Mouse (Mus musculus) hindbrain, embryonic 13.5 days (tissue): ENCODE results near the gene Ube2s. TPM values are rescaled to one million over a fixed set of nuclear protein-coding genes. Genes with fewer than 3 reads are reported as not detected.
"Not testable (repeated sequence)": the region's sequence is repeated elsewhere in the genome, so short reads cannot be mapped to it uniquely, and the experiment has no call there.

Experiments
- ATAC-seq: fragments of 200-750 bp; cut with Nextera tagmentation; 2 replicates; pipeline ENCODE4 v1.8.0; 2017; ENCODE audit warnings: moderate TSS enrichment; ENCODE audit not compliant: low FRiP score
- H3K27ac ChIP-seq: fragments of 300-500 bp; sonication (generic); 2 replicates; pipeline ENCODE4 v1.5.1; 2015; ENCODE audit warnings: inconsistent platforms, mild to moderate bottlenecking, moderate library complexity
- H3K27me3 ChIP-seq: fragments of 300-500 bp; sonication (generic); 2 replicates; pipeline ENCODE4 v1.6.1; 2015; ENCODE audit warnings: mild to moderate bottlenecking, inconsistent platforms
- H3K36me3 ChIP-seq: fragments of 300-500 bp; sonication (generic); 2 replicates; pipeline ENCODE4 v1.6.1; 2015; ENCODE audit warnings: mild to moderate bottlenecking, inconsistent platforms
- H3K4me1 ChIP-seq: fragments of 300-500 bp; sonication (generic); replicated peaks from 2 replicates; pipeline ENCODE4 v1.6.1; 2015; ENCODE audit warnings: inconsistent platforms
- H3K4me2 ChIP-seq: fragments of 300-500 bp; sonication (generic); 2 replicates; pipeline ENCODE4 v1.6.1; 2015; ENCODE audit warnings: inconsistent platforms, mild to moderate bottlenecking, moderate library complexity
- H3K4me3 ChIP-seq: fragments of 300-500 bp; sonication (generic); 2 replicates; pipeline ENCODE4 v1.5.1; 2015; ENCODE audit warnings: mild to moderate bottlenecking, inconsistent platforms
- H3K9ac ChIP-seq: fragments of 300-500 bp; sonication (generic); 2 replicates; pipeline ENCODE4 v1.6.1; 2015; ENCODE audit warnings: mild to moderate bottlenecking, inconsistent platforms
- H3K9me3 ChIP-seq: fragments of 300-500 bp; sonication (generic); 2 replicates; pipeline ENCODE4 v1.6.1; 2016; ENCODE audit warnings: inconsistent platforms
- WGBS: fragments of 180-500 bp; shearing (Covaris S2); methylation state at CpG from one replicate; pipeline ENCODE4 v1.1.7; 2015; 5-methylcytosine and 5-hydroxymethylcytosine counted together
- polyA plus RNA-seq: library from polyadenylated mRNA; unstranded; fragments of >200 nt; fragmentation: Nextera tagmentation; extraction: Ambion mirVana; gene quantifications from 2 replicates; pipeline ENCODE4 v1.2.1, GENCODE M21; 2015

The Ube2s gene
- polyA plus RNA-seq, 1 experiment from 2014 or later, result 252 TPM

DNA sequence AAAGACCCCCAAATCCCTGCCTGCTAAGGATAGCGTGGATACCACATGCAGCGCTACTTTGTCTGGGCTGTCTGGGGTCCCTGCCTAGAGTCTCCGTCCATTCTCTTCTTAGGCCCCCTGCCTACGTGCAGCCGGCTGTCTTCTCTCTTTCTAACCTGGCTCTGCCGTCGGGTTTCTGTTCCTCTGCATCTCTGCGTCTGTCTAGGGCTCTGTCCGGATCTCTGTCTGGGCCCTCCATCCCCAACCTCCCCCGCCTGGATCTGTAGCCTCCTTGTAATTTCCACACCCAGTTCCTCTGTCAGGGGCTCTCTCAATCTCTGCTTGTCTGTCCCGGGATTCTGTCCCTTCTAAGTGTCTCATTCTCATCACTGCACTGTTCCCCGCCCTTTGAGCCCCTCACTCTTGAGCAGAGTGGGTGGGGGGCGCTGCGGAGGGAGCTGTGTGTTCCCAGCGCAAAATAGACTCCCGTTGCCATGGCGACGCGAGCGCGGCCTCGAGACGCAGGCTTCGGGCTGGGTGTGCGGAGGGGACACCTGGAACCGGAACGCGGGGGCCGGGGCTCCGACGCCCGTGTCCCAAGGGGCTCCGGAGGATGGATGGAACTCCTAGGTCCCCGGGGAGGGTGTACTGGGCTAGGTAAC lies 31.3 kb upstream of the Ube2s start:
- peaks cover 42% of the 10 kb centered on the region for H3K4me1 ChIP-seq
- H3K27ac ChIP-seq, result peak overlapping the region; percentile 91
- peak; percentile 64 for ATAC-seq
- H3K9me3 ChIP-seq, result no peaks in the 10 kb centered on the region
- peak overlapping the region; percentile 80 for H3K9ac ChIP-seq
- 1% methylated on average over 34 of the region's 34 CpGs for WGBS
- H3K4me2 ChIP-seq, result peak overlapping the region; percentile 81
- no peaks in the 10 kb centered on the region for H3K36me3 ChIP-seq
- H3K4me3 ChIP-seq, result peak overlapping the region; percentile 63
- peaks cover 15% of the 10 kb centered on the region for H3K27me3 ChIP-seq

- Histone ChIP-seq H3K27ac (peak overlapping the region; percentile 91), H3K36me3 (no peaks in the 10 kb centered on the region), H3K9me3 (no peaks in the 10 kb centered on the region), H3K4me1 (peaks cover 46% of the 10 kb centered on the region), H3K4me3 (peak overlapping the region; percentile 63), H3K9ac (peak overlapping the region; percentile 80), H3K27me3 (peaks cover 20% of the 10 kb centered on the region), H3K4me2 (peak overlapping the region; percentile 81)
- under 1% methylated on average over 16 of the region's 16 CpGs for WGBS
- ATAC-seq, result peak; percentile 62
Observed at GRCm38 (mm10) chr7:4842634-4843131, 30.3 kb upstream of the Ube2s start.

DNA sequence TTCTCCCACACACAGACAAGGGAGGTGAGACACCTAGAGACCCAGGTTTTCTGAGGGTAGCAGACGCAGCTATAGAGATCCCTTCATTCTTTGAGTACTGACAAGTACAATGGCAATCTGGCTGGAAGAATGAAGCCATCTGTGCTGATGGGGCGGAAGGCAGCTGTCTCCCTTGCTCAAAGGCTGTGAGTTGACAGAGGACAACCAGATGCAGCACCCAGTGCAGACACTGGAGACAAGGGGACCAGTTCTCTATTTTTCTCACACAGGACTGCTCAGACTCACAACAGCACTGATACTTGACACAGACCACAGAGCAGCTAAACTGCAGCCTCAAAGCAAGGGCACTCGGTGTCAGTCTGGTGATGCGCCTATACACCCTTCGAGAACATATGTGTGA lies 29.7 kb upstream of the Ube2s start:
- peak overlapping the region; percentile 80 for H3K9ac ChIP-seq
- WGBS, result 41% methylated on average over 5 of the region's 5 CpGs
- H3K27me3 ChIP-seq, result peaks cover 21% of the 10 kb centered on the region
- H3K36me3 ChIP-seq, result no peaks in the 10 kb centered on the region
- peak overlapping the region; percentile 63 for H3K4me3 ChIP-seq
- H3K4me2 ChIP-seq, result peak overlapping the region; percentile 81
- peaks cover 51% of the 10 kb centered on the region for H3K4me1 ChIP-seq
- H3K9me3 ChIP-seq, result no peaks in the 10 kb centered on the region
- ATAC-seq, result peak; percentile 0; the same call in 1 of the 2 replicates
- H3K27ac ChIP-seq, result peak overlapping the region; percentile 91

GRCm38 (mm10) chr7:4837639-4838038 lies 25.2 kb upstream of the Ube2s start:
- H3K9ac ChIP-seq, result peak overlapping the region; percentile 43
- no peaks in the 10 kb centered on the region for H3K9me3 ChIP-seq
- no peak overlapping the region for H3K4me2 ChIP-seq
- no peak for ATAC-seq
- H3K27ac ChIP-seq, result no peak overlapping the region
- H3K4me1 ChIP-seq, result peaks cover 38% of the 10 kb centered on the region
- no peak overlapping the region for H3K4me3 ChIP-seq
- peaks cover 10% of the 10 kb centered on the region; the same call in 1 of the 2 replicates for H3K36me3 ChIP-seq
- WGBS, result 17% methylated on average over 1 of the region's 1 CpGs
- H3K27me3 ChIP-seq, result peaks cover 46% of the 10 kb centered on the region

- Histone ChIP-seq H3K9ac (peak overlapping the region; percentile 85), H3K9me3 (no peaks in the 10 kb centered on the region), H3K27ac (peak overlapping the region; percentile 94), H3K4me3 (peak overlapping the region; percentile 62), H3K36me3 (peaks cover 21% of the 10 kb centered on the region), H3K4me1 (peaks cover 26% of the 10 kb centered on the region), H3K4me2 (peak overlapping the region; percentile 82), H3K27me3 (peaks cover 50% of the 10 kb centered on the region)
- peak; percentile 90 for ATAC-seq
- WGBS, result under 1% methylated on average over 51 of the region's 51 CpGs
Observed at GRCm38 (mm10) chr7:4836351-4836792, 24.0 kb upstream of the Ube2s start.

- peak overlapping the region; percentile 94 for H3K27ac ChIP-seq
- ATAC-seq, result no peak; the same call in 1 of the 2 replicates
- 5% methylated on average over 33 of the region's 34 CpGs for WGBS
- H3K9ac ChIP-seq, result peak overlapping the region; percentile 85
- peak overlapping the region; percentile 62 for H3K4me3 ChIP-seq
- peaks cover 55% of the 10 kb centered on the region for H3K27me3 ChIP-seq
- H3K36me3 ChIP-seq, result peaks cover 22% of the 10 kb centered on the region
- peaks cover 24% of the 10 kb centered on the region for H3K4me1 ChIP-seq
- H3K4me2 ChIP-seq, result peak overlapping the region; percentile 82
- H3K9me3 ChIP-seq, result no peaks in the 10 kb centered on the region
Observed at GRCm38 (mm10) chr7:4835631-4836327, 23.4 kb upstream of the Ube2s start.

- WGBS, result 8% methylated on average over 12 of the region's 12 CpGs
- Histone ChIP-seq H3K4me1 (peaks cover 8% of the 10 kb centered on the region), H3K4me2 (no peak overlapping the region), H3K9me3 (no peaks in the 10 kb centered on the region), H3K4me3 (no peak overlapping the region), H3K27ac (no peak overlapping the region), H3K36me3 (peaks cover 54% of the 10 kb centered on the region), H3K9ac (0 out of 2 replicates have a peak overlapping the region, but pooled peaks have one; percentile 35), H3K27me3 (peaks cover 57% of the 10 kb centered on the region)
- no peak for ATAC-seq
Observed at GRCm38 (mm10) chr7:4830476-4830875, 18.1 kb upstream of the Ube2s start.

- H3K27ac ChIP-seq, result no peak overlapping the region
- peaks cover 32% of the 10 kb centered on the region for H3K36me3 ChIP-seq
- no peak overlapping the region for H3K9ac ChIP-seq
- no peak overlapping the region for H3K4me2 ChIP-seq
- H3K27me3 ChIP-seq, result peaks cover 19% of the 10 kb centered on the region
- H3K9me3 ChIP-seq, result no peaks in the 10 kb centered on the region
- no peak overlapping the region for H3K4me3 ChIP-seq
- no peaks in the 10 kb centered on the region for H3K4me1 ChIP-seq
- WGBS, result 47% methylated on average over 4 of the region's 4 CpGs
- ATAC-seq, result no peak
Observed at GRCm38 (mm10) chr7:4825365-4825764, 13.0 kb upstream of the Ube2s start.

DNA sequence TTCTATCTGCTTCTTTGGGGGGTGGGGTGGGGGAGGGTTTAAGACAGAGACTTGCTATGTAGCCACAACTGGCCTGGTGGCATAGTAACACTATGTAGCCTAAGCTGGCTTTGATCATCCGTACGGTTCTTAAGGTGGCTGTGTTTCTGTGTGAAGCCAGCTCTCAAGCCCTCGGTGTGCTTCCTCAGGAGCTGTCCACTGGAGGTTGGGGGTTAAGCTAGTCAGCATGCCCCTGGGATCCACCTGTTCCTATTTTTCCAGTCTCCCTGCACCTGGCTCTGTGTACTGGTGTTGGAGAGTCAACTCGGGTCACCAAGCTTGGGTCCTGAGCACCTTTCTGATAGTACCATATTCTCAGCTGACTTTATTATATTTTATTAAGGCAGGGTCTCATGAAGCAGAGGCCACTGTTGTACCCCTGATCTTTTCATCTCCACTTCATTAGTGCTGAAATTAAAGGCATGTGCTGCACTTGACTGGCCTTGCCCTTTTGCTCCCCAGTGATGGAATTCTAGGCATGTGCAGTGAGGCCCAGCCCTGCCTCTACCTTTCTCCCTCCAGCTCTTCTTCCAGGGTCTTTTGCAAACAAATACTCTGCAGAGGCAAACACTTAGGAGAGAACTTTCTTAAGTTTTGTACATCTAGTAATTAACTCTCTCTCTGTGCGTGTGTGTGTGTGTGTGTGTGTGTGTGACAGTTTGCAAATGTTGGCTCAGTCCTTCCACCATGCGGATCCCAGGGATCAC lies 9.9 kb upstream of the Ube2s start:
- ATAC-seq, result no peak
- no peak overlapping the region for H3K9ac ChIP-seq
- H3K4me2 ChIP-seq, result no peak overlapping the region
- WGBS, result 68% methylated on average over 6 of the region's 6 CpGs
- 0 out of 2 replicates have a peak, but pooled peaks cover 3% of the 10 kb centered on the region for H3K36me3 ChIP-seq
- H3K4me3 ChIP-seq, result no peak overlapping the region
- H3K9me3 ChIP-seq, result no peaks in the 10 kb centered on the region
- H3K27me3 ChIP-seq, result 0 out of 2 replicates have a peak, but pooled peaks cover 3% of the 10 kb centered on the region
- no peak overlapping the region for H3K27ac ChIP-seq
- no peaks in the 10 kb centered on the region for H3K4me1 ChIP-seq

DNA sequence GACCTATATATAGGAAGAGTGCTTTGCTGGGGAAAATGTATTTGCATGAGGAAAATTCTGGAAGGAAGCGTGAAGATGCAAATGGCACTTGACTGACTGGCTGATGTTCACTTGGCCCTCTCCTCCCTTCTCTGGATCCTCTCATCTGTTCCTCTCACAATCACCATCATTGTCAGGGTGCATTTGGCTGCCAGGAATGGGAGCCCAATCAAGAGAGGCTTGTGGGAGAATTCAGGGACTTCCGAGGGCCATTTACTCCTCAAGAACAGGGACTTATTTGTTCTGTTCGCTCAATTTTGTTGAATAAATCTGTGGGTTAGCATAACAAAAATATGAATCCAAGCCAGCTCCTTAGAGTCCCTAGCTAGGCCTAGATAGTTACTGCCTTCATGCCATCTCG lies 9.3 kb upstream of the Ube2s start:
- WGBS, result 87% methylated on average over 4 of the region's 4 CpGs
- H3K4me2 ChIP-seq, result no peak overlapping the region
- ATAC-seq, result no peak

GRCm38 (mm10) chr7:4820925-4821324 lies 8.5 kb upstream of the Ube2s start:
- H3K9me3 ChIP-seq, H3K4me1 ChIP-seq, H3K27me3 ChIP-seq, ATAC-seq, H3K27ac ChIP-seq, H3K36me3 ChIP-seq, H3K9ac ChIP-seq, H3K4me3 ChIP-seq, H3K4me2 ChIP-seq: not testable (repeated sequence)
- 94% methylated on average over 7 of the region's 7 CpGs for WGBS

More for the DNA sequence above, 9.3 kb upstream of the Ube2s start:
- Histone ChIP-seq H3K9me3 (no peaks in the 10 kb centered on the region), H3K27me3 (0 out of 2 replicates have a peak, but pooled peaks cover 3% of the 10 kb centered on the region), H3K36me3 (no peaks in the 10 kb centered on the region), H3K4me3 (no peak overlapping the region), H3K9ac (no peak overlapping the region), H3K4me1 (no peaks in the 10 kb centered on the region), H3K27ac (no peak overlapping the region)

DNA sequence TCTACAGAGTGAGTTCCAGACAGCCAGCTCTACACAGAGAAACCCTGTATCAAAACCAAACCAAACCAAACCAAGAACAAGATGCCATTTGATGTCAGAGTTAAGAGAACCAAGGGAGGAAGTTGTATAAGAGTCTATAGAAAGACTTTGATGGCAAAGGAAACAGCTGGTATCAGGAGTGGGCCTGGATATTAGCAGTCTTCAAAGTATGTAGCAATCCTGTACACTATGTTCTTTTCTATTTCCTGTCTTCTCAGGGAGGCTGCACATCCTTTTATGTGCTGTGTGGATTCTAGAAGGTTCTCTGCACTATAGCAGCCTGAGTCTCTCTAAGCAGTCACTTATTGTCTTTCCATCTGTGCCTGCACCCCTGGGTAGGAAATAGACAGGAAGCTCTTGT lies 4.2 kb upstream of the Ube2s start:
- H3K4me3 ChIP-seq, result no peak overlapping the region
- no peak overlapping the region for H3K9ac ChIP-seq
- H3K4me2 ChIP-seq, result no peak overlapping the region
- ATAC-seq, result no peak
- H3K27me3 ChIP-seq, result no peaks in the 10 kb centered on the region
- no peaks in the 10 kb centered on the region for H3K9me3 ChIP-seq
- no peak overlapping the region for H3K27ac ChIP-seq
- H3K36me3 ChIP-seq, result no peaks in the 10 kb centered on the region
- H3K4me1 ChIP-seq, result peaks cover 6% of the 10 kb centered on the region
